Mouse (Mus musculus) T-helper 1 cell (primary cell): ENCODE measurements around the gene Ms4a6d.
"Not testable (repeated sequence)": the region's sequence is repeated elsewhere in the genome, so short reads cannot be mapped to it uniquely, and the experiment has no call there.

Source experiments
- in situ Hi-C: fragments of 300-600 bp; cut with MboI, MseI; formaldehyde crosslinking; loops from one replicate; pipeline ENCODE4 v1.15.1; 2025; ENCODE audit warnings: high pct_unique_total_duplicates

The Ms4a6d gene

DNA sequence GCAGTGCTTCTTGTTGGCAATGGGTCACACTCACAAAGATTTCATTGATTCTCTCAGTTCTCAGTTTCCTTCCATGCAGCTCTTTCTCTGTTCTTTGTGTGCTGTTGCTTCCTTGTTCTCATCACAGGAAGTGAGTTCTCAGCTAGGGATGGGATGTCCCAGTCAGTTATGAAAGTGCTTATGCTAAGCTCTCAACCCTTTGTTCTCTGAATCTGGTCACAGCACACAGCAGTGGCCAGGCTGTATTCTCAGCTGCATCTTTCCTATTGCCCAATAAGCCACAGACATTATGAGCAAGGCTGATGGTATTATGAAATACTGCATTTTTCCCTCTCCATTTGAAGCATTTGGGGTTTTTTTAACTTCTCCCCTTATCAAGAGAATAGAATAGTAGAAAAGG is 45.1 kb downstream of the Ms4a6d start:
- in situ Hi-C loops, result not testable (repeated sequence)

- in situ Hi-C loops, result no loop called here
Observed at GRCm38 (mm10) chr19:11554726-11555125, 49.9 kb downstream of the Ms4a6d start.

- in situ Hi-C loops, result no loop called here
Observed at GRCm38 (mm10) chr19:11547911-11548310, 56.7 kb downstream of the Ms4a6d start.

DNA sequence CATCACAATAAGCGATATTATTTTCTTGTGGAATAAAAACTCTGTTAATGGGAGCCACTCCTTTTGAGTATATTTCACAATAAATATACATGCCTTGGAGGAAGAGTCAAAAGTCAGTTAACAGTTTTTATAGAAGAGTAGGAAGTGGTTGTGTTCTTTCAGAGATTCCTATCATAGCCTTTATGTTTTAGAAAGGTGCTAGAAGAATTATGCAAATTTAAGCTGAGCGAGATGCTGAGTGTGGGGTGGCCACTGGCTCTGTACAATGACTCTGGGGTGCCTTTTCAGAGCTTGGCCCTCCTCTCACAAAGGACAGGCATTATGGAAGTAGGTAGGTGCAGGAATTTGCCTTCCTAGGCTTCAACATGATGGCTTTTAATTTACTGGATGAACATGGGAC is 60.3 kb downstream of the Ms4a6d start:
- in situ Hi-C loops, result not testable (repeated sequence)

GRCm38 (mm10) chr19:11540166-11540821 is 64.4 kb downstream of the Ms4a6d start:
- in situ Hi-C loops, result not testable (repeated sequence)

GRCm38 (mm10) chr19:11537336-11537735 is 67.3 kb downstream of the Ms4a6d start:
- in situ Hi-C loops, result no loop called here
